Mouse (Mus musculus) megakaryocyte, embryonic 14.5 days (primary cell): ENCODE measurements around the gene Sapcd1.

ENCODE experiments used
- FLI1 ChIP-seq: IDR thresholded peaks from 2 replicates; pipeline ENCODE4 v1.6.1; 2012; ENCODE audit warnings: low read length, inconsistent platforms, mixed read lengths
- GATA1 ChIP-seq: IDR thresholded peaks from 3 replicates; pipeline ENCODE4 v1.6.1; 2012; ENCODE audit warnings: mixed read lengths, low read length, inconsistent platforms, borderline replicate concordance

DNA sequence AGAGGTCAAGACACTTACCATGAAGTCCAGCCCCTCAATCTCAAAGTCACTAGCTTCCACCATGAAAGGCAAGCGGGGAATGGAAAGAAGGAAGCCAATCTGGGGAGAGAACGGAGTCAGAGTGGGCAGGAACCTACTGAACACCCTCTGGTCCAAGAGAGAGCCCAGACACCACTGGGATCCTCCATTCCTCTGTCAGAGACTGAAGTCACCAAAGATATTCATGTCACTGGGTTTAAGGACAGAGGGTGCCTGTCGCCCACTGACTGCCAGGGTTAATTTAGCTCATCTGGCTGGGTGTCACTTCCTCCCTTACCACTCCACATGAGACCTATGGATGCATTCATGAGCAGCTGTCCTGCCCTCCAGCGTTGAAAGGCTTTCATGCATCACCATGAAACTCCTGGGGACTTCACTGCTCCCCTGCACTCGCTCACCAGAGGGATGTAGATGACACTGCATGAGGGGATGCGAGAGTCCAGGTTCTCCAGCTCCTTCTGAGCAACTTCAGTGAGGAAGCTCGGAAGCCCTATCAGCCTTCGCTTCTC lies 4.6 kb upstream of the Sapcd1 start:
- TF ChIP-seq FLI1 (no peak), GATA1 (no peak)
